Mouse (Mus musculus): ENCODE data around the gene Aass. TPM values are rescaled to one million over a fixed set of nuclear protein-coding genes. Genes with fewer than 3 reads are reported as not detected.
"Not testable (repeated sequence)": the region's sequence is repeated elsewhere in the genome, so short reads cannot be mapped to it uniquely, and the experiment has no call there.

Gene Aass
- polyA plus RNA-seq, 1 experiment = 1.9 TPM

GRCm38 (mm10) chr6:23124823-23125222 lies 8.0 kb downstream of the Aass start:
- WGBS = 56% methylated on average over 2 of the region's 2 CpGs
- DNase-seq = no peak
- Histone ChIP-seq H3K4me3 (replicated peaks; ENCODE audit: extremely low read depth, low read depth, low read length) (no peak overlapping the region), H3K4me1 (ENCODE audit: control insufficient read depth, insufficient read depth, low read length) (no peaks in the 10 kb centered on the region; the same call in 1 of the 2 replicates)
- TF ChIP-seq POLR2A (IDR thresholded peaks at IDR 0.05; ENCODE audit: borderline replicate concordance, extremely low read depth, low read depth, low read length) (no peak), CTCF (IDR thresholded peaks at IDR 0.05; ENCODE audit: insufficient read depth, low read length) (no peak)

- TF ChIP-seq CTCF (IDR thresholded peaks at IDR 0.05; ENCODE audit: insufficient read depth, low read length) (no peak), POLR2A (IDR thresholded peaks at IDR 0.05; ENCODE audit: borderline replicate concordance, extremely low read depth, low read depth, low read length) (no peak)
- DNase-seq = no peak
Measured at GRCm38 (mm10) chr6:23122934-23123333, 9.9 kb downstream of the Aass start.

GRCm38 (mm10) chr6:23114781-23115180 lies 18.0 kb downstream of the Aass start:
- 59% methylated on average over 6 of the region's 6 CpGs for WGBS
- no peak for DNase-seq
- TF ChIP-seq CTCF (IDR thresholded peaks at IDR 0.05; ENCODE audit: insufficient read depth, low read length) (no peak), POLR2A (IDR thresholded peaks at IDR 0.05; ENCODE audit: borderline replicate concordance, extremely low read depth, low read depth, low read length) (no peak)
- H3K4me3 ChIP-seq (replicated peaks; ENCODE audit: extremely low read depth, low read depth, low read length) = no peak overlapping the region
- H3K4me1 ChIP-seq (ENCODE audit: control insufficient read depth, insufficient read depth, low read length) = no peaks in the 10 kb centered on the region

More at GRCm38 (mm10) chr6:23122934-23123333, 9.9 kb downstream of the Aass start:
- H3K4me3 ChIP-seq (replicated peaks; ENCODE audit: extremely low read depth, low read depth, low read length) = no peak overlapping the region
- H3K4me1 ChIP-seq (ENCODE audit: control insufficient read depth, insufficient read depth, low read length) = no peaks in the 10 kb centered on the region
- WGBS = 34% methylated on average over 3 of the region's 3 CpGs

GRCm38 (mm10) chr6:23107069-23107468 lies 25.7 kb downstream of the Aass start:
- no peaks in the 10 kb centered on the region for H3K4me1 ChIP-seq (ENCODE audit: control insufficient read depth, insufficient read depth, low read length)
- WGBS = 76% methylated on average over 4 of the region's 4 CpGs

GRCm38 (mm10) chr6:23106373-23106772 lies 26.4 kb downstream of the Aass start:
- 31% methylated on average over 4 of the region's 4 CpGs for WGBS
- Histone ChIP-seq H3K4me1 (ENCODE audit: control insufficient read depth, insufficient read depth, low read length) (no peaks in the 10 kb centered on the region), H3K4me3 (replicated peaks; ENCODE audit: extremely low read depth, low read depth, low read length) (no peak overlapping the region)
- no peak for DNase-seq
- TF ChIP-seq CTCF (IDR thresholded peaks at IDR 0.05; ENCODE audit: insufficient read depth, low read length) = no peak
- TF ChIP-seq POLR2A (IDR thresholded peaks at IDR 0.05; ENCODE audit: borderline replicate concordance, extremely low read depth, low read depth, low read length) = no peak

More at GRCm38 (mm10) chr6:23107069-23107468, 25.7 kb downstream of the Aass start:
- TF ChIP-seq POLR2A (IDR thresholded peaks at IDR 0.05; ENCODE audit: borderline replicate concordance, extremely low read depth, low read depth, low read length) (no peak), CTCF (IDR thresholded peaks at IDR 0.05; ENCODE audit: insufficient read depth, low read length) (no peak)
- no peak overlapping the region for H3K4me3 ChIP-seq (replicated peaks; ENCODE audit: extremely low read depth, low read depth, low read length)
- DNase-seq = no peak

- not testable (repeated sequence) for H3K4me1 ChIP-seq (ENCODE audit: control insufficient read depth, insufficient read depth, low read length)
Measured at GRCm38 (mm10) chr6:23090346-23091055, 42.3 kb downstream of the Aass start.

GRCm38 (mm10) chr6:23089292-23089691 lies 43.5 kb downstream of the Aass start:
- H3K4me3 ChIP-seq (replicated peaks; ENCODE audit: extremely low read depth, low read depth, low read length); H3K4me1 ChIP-seq (ENCODE audit: control insufficient read depth, insufficient read depth, low read length); DNase-seq: not testable (repeated sequence)
- WGBS = 73% methylated on average over 4 of the region's 4 CpGs

More at GRCm38 (mm10) chr6:23090346-23091055, 42.3 kb downstream of the Aass start:
- DNase-seq; H3K4me3 ChIP-seq (replicated peaks; ENCODE audit: extremely low read depth, low read depth, low read length): not testable (repeated sequence)
- 89% methylated on average over 11 of the region's 11 CpGs for WGBS

GRCm38 (mm10) chr6:23084587-23085421 lies 48.0 kb downstream of the Aass start:
- H3K4me3 ChIP-seq (replicated peaks; ENCODE audit: extremely low read depth, low read depth, low read length) = no peak overlapping the region
- no peak for DNase-seq
- TF ChIP-seq CTCF (IDR thresholded peaks at IDR 0.05; ENCODE audit: insufficient read depth, low read length) (no peak), POLR2A (IDR thresholded peaks at IDR 0.05; ENCODE audit: borderline replicate concordance, extremely low read depth, low read depth, low read length) (no peak)

GRCm38 (mm10) chr6:23079991-23080680 lies 52.6 kb downstream of the Aass start:
- 73% methylated on average over 3 of the region's 3 CpGs for WGBS
- no peak for DNase-seq

More at GRCm38 (mm10) chr6:23084587-23085421, 48.0 kb downstream of the Aass start:
- no peaks in the 10 kb centered on the region for H3K4me1 ChIP-seq (ENCODE audit: control insufficient read depth, insufficient read depth, low read length)
- 91% methylated on average over 5 of the region's 5 CpGs for WGBS

More at GRCm38 (mm10) chr6:23079991-23080680, 52.6 kb downstream of the Aass start:
- TF ChIP-seq POLR2A (IDR thresholded peaks at IDR 0.05; ENCODE audit: borderline replicate concordance, extremely low read depth, low read depth, low read length) (no peak), CTCF (IDR thresholded peaks at IDR 0.05; ENCODE audit: insufficient read depth, low read length) (no peak)
- no peak overlapping the region for H3K4me3 ChIP-seq (replicated peaks; ENCODE audit: extremely low read depth, low read depth, low read length)
- H3K4me1 ChIP-seq (ENCODE audit: control insufficient read depth, insufficient read depth, low read length) = no peaks in the 10 kb centered on the region
